Mouse (Mus musculus): Measurements from ENCODE around the gene Col27a1.

Gene Col27a1

GRCm38 (mm10) chr4:63225373-63225772, 11.6 kb downstream of the Col27a1 start:
- no peak for DNase-seq (ENCODE audit: low spot score in 2 of 2)

GRCm38 (mm10) chr4:63226164-63226882, 12.5 kb downstream of the Col27a1 start:
- no peak for DNase-seq (ENCODE audit: low spot score in 2 of 2)

- DNase-seq (ENCODE audit: low spot score in 2 of 2), result no peak
Measured at GRCm38 (mm10) chr4:63226883-63227235, 13.1 kb downstream of the Col27a1 start.

GRCm38 (mm10) chr4:63228943-63229342, 15.1 kb downstream of the Col27a1 start:
- no peak for DNase-seq (ENCODE audit: low spot score in 2 of 2)

DNA sequence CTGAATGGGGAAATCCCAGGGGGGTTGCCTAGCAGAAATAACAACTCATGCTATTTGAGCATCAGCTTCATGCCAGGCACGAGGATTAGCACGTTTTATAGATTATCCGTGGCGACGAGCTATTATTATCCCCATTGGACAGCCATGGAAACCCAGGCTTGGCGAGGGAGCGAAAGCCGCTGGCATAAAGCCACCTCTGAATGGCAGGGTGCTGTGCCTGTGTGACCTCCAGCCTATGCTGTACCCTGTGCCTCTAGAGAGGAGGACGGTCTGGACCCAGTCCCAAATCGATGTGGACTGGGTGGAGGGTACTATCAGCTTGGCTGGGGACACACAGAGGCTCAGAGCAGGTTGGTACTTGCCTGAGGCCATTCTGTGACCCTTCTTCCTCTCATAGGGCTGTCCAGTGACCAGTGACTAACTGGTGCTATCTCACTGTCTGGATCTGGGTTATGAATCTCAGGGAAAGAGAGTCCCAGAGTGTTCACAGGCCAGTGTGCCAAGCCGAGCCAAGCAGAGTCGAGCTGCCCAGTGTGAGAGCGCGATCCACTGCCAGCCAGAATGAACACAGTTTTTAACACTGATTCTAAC, 16.3 kb downstream of the Col27a1 start:
- DNase-seq (ENCODE audit: low spot score in 2 of 2), result no peak

DNA sequence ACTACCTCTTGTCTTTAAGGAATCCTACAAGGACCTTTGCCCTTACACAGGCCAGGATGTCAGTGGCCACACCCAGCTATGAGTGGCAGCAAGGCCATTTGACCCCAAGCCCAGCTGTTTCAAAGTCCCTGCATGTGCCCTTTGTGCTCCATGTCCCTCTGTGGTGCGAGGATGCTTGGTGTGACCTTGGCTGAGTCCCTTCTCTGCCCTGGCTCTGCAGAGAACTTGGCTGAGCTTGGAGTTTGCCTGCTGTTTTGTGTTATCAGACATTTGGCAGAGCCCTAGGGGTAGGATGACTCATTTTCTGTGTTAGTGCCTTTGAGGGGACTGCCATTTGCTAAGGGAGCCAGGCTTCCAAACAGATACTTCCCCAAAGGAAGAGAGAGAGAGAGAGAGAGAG, 17.3 kb downstream of the Col27a1 start:
- no peak for DNase-seq (ENCODE audit: low spot score in 2 of 2)

GRCm38 (mm10) chr4:63232542-63233020, 18.8 kb downstream of the Col27a1 start:
- no peak for DNase-seq (ENCODE audit: low spot score in 2 of 2)

GRCm38 (mm10) chr4:63233557-63234452, 20.0 kb downstream of the Col27a1 start:
- DNase-seq (ENCODE audit: low spot score in 2 of 2), result no peak

DNA sequence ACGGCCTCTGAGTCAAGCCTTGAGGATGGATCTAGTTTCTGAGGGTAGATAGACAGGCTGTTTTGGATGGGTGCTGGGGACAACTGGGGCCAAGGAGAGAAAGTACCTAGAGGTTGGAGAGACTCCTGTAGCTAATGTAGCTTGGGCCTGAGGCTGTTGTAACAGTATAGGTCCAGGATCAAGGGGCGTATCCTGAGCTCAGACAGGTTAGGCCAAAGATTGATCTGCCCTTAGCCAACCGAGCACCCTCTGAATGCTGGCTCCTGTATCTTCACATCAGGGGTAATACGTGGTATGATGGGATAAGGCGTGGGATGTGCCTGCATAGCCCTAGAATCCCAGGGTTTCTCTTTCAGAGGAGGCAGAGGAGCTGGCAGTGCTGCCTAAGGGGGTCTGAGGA, 21.0 kb downstream of the Col27a1 start:
- no peak for DNase-seq (ENCODE audit: low spot score in 2 of 2)

DNA sequence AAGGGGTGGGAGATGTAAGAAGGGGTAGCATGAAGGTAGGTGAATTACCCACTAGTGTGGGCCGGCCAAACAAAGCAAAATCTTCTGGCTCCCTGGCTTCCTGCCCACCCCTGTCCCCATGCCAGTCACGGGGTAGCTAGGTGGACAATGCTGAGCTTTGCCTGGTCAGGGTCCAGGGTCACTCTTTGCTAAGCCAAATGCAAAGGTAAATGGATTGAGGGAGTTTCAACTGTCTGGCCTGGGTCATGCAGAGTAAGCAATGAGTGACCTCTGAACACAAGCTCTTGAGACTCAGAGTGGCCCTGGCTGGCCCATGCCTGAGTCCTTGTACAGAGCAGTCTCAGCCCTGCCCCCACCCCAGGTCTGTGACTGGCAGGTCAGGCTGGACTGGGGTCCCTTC, 22.4 kb downstream of the Col27a1 start:
- DNase-seq (ENCODE audit: low spot score in 2 of 2), result no peak

DNA sequence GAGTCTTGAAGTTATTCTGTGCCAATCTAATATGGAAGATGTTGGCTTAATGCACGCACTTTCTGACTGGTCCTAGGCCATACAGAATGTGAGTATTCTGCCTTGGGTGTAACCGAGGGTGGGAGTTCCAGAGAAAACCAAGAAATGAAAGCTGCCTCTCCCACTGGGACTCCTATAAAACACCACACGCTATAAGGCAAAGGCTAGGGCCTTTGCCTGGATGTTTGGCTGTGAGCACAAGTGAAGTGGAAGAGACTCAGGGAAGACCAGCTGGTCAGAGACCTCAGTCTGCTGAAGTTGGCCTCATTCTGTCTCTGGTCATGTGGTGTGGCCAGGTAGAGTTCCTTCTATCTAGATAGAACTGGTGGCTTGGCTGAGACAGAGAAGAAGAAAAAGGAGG, 23.4 kb downstream of the Col27a1 start:
- DNase-seq (ENCODE audit: low spot score in 2 of 2), result no peak

- no peak for DNase-seq (ENCODE audit: low spot score in 2 of 2)
Measured at GRCm38 (mm10) chr4:63238141-63238540, 24.3 kb downstream of the Col27a1 start.

DNA sequence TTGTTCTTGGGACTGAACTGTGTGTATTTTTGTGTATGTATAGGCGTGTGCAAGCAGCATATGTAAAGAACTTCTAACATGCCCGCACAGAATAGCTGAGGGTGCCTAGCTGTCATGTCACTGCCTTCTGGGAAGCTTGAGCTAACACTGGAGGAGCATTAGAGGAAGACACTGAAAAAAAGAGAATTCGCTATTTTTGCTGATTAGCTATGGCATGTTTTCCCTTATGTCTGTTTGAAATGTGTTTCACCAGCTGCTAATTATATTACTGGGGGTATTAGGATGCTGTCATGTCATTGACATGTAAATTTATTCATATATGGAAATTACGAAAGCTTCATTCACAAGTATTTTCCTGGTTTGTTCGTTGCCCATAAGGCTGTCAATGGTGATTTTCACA, 24.9 kb downstream of the Col27a1 start:
- no peak for DNase-seq (ENCODE audit: low spot score in 2 of 2)

- DNase-seq (ENCODE audit: low spot score in 2 of 2), result no peak
Measured at GRCm38 (mm10) chr4:63241031-63241430, 27.2 kb downstream of the Col27a1 start.

DNA sequence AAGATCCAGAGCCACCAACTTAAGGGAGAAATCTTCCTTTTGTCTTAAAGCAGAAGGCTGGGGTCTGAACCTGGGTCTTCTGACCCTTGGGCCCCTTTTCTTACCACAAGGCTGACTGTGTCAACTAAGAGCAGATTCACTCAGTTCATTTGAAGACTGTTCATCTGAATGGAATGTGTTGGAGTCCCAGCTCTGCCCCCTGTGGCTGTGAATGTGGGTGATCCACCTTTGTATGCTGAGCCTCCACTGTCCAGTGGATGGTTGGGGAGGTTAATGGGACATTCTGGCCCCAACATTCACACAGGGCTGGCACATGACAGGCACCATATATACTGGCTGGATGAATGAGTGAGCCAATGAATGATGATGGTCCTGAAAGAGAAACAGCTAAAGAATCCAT, 34.2 kb downstream of the Col27a1 start:
- DNase-seq (ENCODE audit: low spot score in 2 of 2), result no peak

GRCm38 (mm10) chr4:63248951-63249350, 35.1 kb downstream of the Col27a1 start:
- DNase-seq (ENCODE audit: low spot score in 2 of 2), result no peak

GRCm38 (mm10) chr4:63251760-63252159, 38.0 kb downstream of the Col27a1 start:
- no peak for DNase-seq (ENCODE audit: low spot score in 2 of 2)

DNA sequence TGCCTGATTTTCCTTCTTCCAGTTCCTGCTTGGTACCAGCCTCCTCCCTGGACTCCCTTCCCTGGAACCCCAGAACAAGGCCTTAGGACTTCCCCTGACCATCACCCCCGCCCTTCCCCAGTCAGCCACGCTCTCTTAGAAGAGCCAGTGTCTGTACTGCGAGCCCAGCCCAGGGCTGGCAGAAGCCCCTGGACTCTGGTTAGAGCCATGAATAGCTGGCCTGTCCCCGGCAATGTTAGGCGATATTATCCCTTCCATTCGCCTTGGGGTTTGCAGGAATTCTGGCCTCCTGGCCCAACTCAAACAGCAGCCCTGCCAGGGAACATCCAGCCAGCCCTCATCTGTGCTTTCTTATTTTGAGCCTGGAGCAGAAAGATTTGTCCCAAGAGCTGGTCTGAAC, 39.9 kb downstream of the Col27a1 start:
- no peak for DNase-seq (ENCODE audit: low spot score in 2 of 2)

DNA sequence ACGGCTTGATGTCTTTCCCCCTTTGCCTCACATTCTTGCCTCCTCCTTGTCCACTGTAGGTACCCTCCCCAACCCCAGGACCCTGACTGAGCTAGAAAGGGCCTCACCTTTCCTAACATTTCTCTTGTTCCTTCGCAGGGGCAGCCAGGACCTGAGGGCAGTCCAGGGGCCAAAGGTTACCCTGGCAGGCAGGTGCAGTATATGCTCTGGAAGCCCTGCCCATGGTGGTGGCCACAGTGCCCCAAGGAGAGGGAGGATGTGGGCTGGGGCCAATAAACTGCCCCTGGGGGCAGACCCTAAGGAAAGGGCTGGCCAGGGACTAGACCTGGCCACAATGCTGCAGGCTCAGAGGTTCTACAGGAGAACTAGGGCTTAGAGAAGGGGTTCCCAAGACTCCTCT, 40.3 kb downstream of the Col27a1 start:
- DNase-seq (ENCODE audit: low spot score in 2 of 2), result no peak

DNA sequence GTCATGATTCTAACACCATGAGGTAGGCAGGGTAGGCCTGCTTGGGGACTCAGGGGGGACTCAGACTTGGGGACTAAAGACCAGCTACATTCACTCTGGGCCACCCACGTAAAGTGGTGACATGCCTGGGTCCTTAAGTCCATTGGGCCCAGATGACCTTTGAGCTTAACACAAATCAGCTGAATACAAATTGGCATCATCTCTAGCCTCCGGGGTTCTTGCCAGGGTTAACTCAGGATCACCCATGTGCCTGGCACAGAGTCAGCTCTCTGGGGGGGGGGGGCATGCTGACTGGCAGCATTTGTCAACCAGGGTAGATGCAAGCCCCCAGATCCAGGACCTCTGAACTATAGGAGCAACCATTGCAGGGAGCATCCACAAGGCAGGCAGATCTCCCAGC, 42.6 kb downstream of the Col27a1 start:
- DNase-seq (ENCODE audit: low spot score in 2 of 2), result no peak

- DNase-seq (ENCODE audit: low spot score in 2 of 2), result no peak
Measured at GRCm38 (mm10) chr4:63257346-63257745, 43.5 kb downstream of the Col27a1 start.

DNA sequence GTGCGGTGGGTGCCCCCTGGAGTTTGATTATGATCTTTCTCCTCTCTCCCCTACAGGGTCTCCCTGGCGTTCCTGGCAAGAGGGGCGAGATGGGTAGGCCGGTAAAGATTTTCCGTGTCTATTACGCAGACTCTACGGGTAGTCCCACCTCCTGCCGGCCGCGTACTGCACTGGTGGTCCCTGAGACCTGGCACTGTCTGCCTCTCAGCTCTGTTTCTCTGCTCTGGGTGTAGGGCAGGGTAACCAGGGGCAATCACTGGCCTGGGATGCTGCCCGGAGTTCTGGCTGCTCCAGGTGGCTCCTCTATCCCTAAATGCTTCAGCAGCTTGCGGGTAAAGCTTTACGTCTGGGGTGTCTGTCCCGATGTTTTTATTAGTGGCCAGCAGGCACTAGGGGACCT, 44.3 kb downstream of the Col27a1 start:
- no peak for DNase-seq (ENCODE audit: low spot score in 2 of 2)

GRCm38 (mm10) chr4:63259066-63259465, 45.3 kb downstream of the Col27a1 start:
- no peak for DNase-seq (ENCODE audit: low spot score in 2 of 2)

Data from urinary bladder, postnatal 36 days (tissue).